Mouse (Mus musculus): ENCODE data around the gene Exoc4.
A peak's percentile ranks its signal among the peaks of the same experiment; 100 is the strongest.

Gene Exoc4

GRCm38 (mm10) chr6:33865752-33866151, 616.9 kb downstream of the Exoc4 start:
- no peak for DNase-seq (ENCODE audit: low spot score in 2 of 2)

GRCm38 (mm10) chr6:33866901-33867580, 618.2 kb downstream of the Exoc4 start:
- DNase-seq (ENCODE audit: low spot score in 2 of 2), result no peak

- DNase-seq (ENCODE audit: low spot score in 2 of 2), result no peak
Measured at GRCm38 (mm10) chr6:33869251-33869650, 620.4 kb downstream of the Exoc4 start.

DNA sequence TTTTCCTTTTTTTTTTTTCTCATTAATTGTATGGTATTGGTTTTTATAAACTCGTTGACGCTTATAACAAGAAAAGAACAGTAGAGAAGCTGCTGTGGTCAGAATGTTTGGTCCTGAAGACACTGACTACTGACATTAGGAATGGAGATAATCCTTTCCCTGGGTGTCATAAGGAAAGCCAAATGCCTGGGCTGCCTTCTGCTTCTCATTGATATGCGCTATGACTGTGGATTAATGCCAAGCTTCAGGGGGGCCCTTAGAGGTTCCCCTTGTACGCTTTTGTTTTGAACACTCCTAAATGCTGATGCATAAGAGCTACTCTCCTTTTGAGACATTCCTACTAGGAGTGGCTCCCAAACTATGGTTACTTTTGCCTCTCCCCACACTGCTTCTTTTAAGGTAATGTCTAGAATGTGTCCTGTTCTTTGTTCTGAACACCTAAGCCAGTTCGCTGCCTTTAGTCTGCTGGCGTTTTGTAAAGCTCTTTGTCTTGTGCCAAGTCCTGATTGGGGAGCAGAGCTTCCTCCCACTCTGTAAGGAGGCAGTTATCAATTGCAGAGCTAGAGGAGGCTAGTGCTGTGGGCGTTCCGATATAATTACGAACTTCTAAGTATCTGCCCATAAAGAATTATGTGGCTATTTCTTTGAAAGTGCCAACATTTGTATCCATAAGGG, 621.7 kb downstream of the Exoc4 start:
- no peak for DNase-seq (ENCODE audit: low spot score in 2 of 2)

GRCm38 (mm10) chr6:33871286-33871685, 622.4 kb downstream of the Exoc4 start:
- DNase-seq (ENCODE audit: low spot score in 2 of 2), result no peak

- no peak for DNase-seq (ENCODE audit: low spot score in 2 of 2)
Measured at GRCm38 (mm10) chr6:33872192-33872591, 623.3 kb downstream of the Exoc4 start.

DNA sequence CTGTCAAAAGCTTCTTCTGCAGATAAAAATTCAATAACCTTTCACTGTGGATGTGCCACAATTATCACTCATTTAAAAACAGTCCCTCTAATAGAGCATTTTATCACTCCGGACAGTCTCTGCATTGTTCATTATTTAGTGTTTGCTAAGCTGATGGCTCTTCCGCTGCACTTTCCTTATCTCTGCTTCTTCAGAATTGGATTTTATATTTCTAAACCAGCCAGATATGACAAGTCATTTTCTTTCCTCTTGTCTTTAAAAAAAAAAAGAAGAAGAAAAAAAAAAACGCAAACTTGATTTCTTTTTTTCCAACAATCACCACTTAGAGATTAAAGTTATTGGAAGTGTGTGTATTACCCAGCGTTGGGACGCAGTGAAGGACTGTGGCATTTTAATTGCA, 624.1 kb downstream of the Exoc4 start:
- DNase-seq (ENCODE audit: low spot score in 2 of 2), result no peak

DNA sequence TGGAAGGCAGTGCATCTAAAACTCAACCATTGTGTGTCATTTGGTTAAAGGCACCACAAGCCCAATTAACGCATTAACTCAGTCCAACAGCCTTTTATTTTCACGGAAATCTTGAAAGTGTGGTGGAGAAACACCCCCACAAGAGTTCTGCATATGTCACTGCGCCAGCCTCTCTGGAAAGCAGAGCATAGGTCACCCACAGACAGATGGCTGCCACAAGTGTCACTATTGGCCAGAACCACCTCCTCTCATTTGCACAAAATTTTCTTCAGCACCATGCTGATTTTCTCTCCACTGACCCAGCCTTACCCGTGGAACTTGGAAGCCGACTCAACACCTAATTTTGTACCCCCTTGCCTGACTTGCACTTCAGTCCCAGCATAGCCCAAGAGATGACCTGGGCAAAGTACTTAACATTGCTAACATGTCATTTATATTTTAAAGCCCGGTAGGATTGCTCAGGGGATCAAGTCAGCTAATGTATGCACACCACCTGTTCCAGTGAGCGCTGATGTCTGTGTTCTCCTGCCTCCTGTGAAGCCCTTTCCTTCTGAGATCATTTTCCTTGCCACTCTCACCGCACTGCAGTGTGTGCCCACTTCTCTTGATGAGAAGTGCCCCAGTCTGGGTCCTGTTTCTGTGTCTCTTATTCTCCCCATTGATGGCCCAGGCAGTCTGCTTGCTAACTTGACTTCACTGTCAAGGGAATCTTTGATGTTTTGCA, 625.6 kb downstream of the Exoc4 start:
- no peak for DNase-seq (ENCODE audit: low spot score in 2 of 2)

GRCm38 (mm10) chr6:33884141-33884683, 635.3 kb downstream of the Exoc4 start:
- no peak for DNase-seq (ENCODE audit: low spot score in 2 of 2)

DNA sequence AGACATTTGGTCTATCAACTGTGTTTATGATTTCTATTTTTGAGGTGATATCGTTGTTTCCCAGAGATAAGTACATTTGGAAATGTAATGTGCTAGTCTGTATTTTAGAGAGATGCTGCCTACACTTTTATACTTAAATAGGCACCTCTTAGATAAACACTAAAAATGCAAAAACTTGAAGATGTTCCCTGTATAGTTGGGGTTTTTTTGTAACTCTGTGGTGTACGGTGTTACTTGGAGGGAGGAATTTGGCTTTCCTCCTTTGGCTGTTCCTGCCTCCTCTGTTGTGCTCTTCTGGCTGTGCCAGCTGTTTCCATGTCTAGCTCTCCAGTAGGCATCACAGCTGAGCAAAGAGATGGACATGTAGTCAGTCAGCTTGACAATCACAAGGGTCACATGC, 638.1 kb downstream of the Exoc4 start:
- DNase-seq (ENCODE audit: low spot score in 2 of 2), result no peak

- no peak for DNase-seq (ENCODE audit: low spot score in 2 of 2)
Measured at GRCm38 (mm10) chr6:33890926-33891325, 642.0 kb downstream of the Exoc4 start.

- no peak for DNase-seq (ENCODE audit: low spot score in 2 of 2)
Measured at GRCm38 (mm10) chr6:33892142-33892541, 643.3 kb downstream of the Exoc4 start.

DNA sequence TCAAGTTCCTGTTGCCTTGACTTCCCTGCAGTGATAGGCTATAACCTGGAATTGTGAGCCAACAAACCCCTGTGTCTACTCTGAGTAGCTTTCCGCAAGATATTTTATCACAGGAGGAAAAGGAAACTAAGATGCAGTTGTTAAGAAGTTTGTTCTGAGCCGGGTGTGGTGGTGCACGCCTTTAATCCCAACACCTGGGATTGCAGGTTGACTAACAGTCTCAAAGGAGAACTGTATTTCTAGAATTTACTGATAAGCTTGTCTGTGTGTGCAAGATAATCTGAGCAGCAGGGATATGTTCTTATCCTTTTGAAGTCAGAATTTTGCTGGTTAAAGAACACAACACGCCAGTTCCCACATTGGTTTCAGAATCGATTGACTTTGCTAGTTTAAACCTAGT, 651.1 kb downstream of the Exoc4 start:
- DNase-seq (ENCODE audit: low spot score in 2 of 2), result no peak

GRCm38 (mm10) chr6:33900615-33901014, 651.7 kb downstream of the Exoc4 start:
- no peak for DNase-seq (ENCODE audit: low spot score in 2 of 2)

DNA sequence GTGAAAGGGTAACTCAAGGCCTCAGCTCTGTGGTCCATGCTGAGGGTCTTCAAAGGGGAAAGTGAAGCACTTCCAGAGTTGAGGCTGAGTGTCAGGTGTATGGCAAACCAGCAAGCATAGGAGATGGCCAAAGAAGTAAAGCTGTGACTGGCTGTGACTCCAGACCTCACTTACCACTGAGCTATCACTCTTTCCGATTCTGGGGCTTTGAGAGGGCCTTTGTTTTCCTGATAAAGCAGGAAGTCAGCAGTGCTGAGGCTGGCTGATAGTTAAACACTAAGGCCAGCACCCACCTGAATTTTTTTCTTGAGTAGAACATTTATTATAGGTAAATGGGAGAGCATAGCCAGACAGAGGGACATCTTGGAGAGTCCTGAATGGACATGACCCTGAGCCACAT, 656.2 kb downstream of the Exoc4 start:
- no peak for DNase-seq (ENCODE audit: low spot score in 2 of 2)

DNA sequence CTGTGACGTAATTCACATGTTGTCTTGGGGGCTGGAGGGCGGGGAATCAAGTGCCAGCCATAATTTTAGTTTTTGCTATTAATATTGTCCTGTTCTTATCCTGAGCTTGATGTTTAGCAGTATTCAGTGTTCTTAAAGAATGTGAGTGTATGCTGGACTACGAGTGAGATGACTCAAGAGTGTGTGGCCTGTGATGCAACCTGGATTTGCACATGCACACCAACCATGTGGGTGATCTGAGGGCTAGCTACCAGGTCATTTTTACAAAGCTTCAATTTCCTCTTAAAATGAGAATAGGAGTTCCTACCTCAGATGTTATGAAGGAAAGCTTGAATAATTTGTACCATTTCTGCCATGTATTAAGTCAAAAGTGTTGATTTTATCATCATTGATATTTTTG, 661.8 kb downstream of the Exoc4 start:
- DNase-seq (ENCODE audit: low spot score in 2 of 2), result no peak

DNA sequence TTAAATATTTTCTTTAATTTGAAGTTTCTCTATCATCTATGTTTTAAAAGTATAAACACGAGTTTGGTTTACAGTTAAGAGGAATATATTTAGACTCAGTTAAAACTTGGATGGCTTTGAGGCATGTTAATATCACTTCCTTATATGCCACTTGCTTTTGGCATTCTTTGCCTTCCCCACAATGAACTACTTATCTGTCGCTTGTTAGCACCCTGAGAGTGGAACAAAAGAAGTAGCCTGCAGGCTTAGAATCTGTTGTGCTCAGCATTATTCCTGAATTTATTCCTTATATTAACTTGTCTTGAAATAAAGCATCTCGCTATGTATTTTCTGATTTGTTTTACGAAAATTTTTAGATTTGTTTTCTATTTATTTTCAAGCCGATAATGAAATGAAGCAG, 664.2 kb downstream of the Exoc4 start:
- no peak for DNase-seq (ENCODE audit: low spot score in 2 of 2)

DNA sequence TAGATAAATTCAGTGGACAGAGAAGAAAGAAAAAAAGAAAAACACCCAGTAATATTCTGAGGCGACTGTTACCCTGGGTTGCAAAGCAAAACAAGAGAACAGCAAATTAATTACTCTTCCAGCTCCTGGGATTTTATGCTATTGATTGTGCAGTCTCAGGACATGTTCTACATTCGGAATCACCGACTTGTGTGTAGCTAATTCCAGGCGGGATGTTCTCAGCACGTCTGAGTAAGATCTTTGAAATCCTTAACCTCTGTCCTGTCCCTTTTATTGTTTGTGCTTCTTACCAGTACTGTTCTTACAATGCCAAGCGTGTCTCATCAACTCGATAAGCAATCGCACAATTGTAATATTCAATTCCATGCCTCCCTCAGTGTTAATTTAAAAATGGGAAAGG, 664.6 kb downstream of the Exoc4 start:
- no peak for DNase-seq (ENCODE audit: low spot score in 2 of 2)

DNA sequence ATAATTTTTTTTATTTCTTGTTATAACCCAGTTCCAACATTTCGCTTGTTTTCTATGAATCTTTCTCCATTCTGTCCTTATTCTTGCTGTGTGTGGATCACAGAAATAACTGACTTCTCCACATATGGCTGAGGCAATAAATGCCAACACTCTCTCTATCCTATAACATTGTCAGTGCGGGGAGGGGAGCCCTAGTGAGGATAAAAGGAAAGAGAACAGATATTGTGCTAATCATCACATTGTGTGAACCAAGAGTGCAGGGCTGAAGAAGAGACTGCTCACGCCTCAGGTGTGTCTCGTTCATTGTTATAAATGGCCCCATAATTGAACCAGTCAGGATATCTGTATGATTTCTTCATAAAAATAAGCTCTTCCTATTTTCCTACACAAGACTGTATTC, 665.1 kb downstream of the Exoc4 start:
- DNase-seq (ENCODE audit: low spot score in 2 of 2), result no peak

DNA sequence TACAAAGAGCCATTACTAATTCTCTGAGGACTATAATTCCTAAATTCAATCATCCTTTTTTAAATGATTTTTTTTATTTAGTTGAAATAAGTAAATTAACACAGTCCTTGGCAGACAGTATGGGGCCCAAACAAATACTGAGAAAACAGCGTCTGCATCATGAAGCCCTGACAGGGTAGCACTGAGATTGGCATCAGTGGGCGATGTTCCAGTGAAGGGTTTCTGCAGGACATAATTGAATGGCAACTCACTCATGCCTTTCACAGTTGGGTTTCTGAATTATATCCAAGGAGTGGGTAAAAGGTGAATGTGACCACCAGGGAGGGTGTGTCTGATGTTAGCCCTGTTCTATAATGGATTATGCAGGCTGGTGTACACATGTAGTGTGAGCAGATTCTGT, 674.7 kb downstream of the Exoc4 start:
- no peak for DNase-seq (ENCODE audit: low spot score in 2 of 2)

- no peak for DNase-seq (ENCODE audit: low spot score in 2 of 2)
Measured at GRCm38 (mm10) chr6:33924888-33925287, 676.0 kb downstream of the Exoc4 start.

DNA sequence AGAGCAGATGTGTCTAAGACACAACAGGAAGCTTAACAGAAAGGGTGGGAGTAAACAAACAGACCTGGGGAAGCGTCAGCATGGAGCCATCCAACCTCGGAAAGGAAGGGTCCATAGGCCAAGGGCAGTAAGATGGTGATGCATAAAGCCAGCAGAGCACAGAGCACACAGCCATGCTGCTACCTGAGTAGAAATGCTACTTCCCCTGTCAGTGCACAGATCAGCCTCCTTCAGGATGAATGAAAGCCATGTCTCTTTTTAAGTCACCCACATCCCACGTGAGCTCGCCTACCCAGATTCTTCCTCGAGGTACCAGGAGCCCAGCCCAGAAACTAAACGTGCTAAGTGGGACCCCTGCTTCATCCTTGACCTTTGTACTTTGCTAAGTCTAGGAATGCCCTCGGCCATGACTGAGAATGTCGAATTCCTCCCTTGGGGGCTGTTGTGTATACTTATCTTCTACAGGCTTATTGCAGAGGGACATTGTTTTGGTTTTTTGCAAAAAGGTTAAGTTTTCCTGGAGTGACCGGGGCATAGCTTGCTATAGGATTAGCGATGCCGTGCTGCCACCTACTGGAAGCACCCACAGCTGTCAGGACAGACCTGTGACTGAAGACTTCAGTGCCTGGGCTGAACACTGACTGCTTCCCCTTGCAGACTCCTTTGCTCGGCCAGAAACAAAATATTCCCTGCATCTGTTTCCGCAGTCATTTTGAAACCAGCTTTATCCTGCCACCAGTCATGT, 680.6 kb downstream of the Exoc4 start:
- peak; percentile 56 to 78 for DNase-seq (ENCODE audit: low spot score in 2 of 2)

All from urinary bladder, postnatal 4 days (tissue).